Mouse (Mus musculus) bone marrow macrophage, adult 2 months (primary cell): ENCODE measurements around the gene Vdr.

ENCODE experiments used
- CTCF ChIP-seq: IDR thresholded peaks from 2 replicates; pipeline ENCODE4 v1.5.1; 2012; ENCODE audit warnings: low read depth, mild to moderate bottlenecking, low read length, moderate library complexity
- POLR2A ChIP-seq: IDR thresholded peaks from 2 replicates; pipeline ENCODE4 v1.6.1; 2012; ENCODE audit warnings: mild to moderate bottlenecking, low read depth, low read length, borderline replicate concordance

DNA sequence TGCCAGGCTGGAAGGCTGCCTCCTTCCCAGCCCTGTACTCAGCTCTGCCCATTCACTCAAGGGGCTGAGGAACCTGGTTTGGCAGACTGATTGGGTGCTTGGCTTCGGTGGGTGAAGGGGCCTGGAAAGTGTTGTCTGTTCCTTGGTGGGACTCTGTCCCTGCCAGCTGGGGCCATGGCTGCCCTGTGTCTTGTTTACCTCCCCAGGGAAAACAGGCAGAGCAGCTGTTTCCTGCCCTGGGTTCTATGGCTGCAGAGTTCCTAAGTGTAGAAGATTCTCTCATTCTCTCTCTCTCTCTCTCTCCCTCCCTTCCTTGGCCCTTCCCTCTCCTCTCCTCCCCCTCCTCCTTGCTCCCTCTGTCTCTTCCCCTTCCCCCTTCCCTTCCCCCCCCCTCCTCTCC, 44.9 kb upstream of the Vdr start:
- TF ChIP-seq CTCF (no peak), POLR2A (no peak)
